In genomic region chr1:156035269-156035929, GRCm38 (mm10) we compare ENCODE assay signal across 8 mouse cellular contexts. TPM values are rescaled to one million over a fixed set of nuclear protein-coding genes. Genes with fewer than 3 reads are reported as not detected.
DNase-seq lines count a peak whose midpoint lies in the region; ATAC-seq and TF ChIP-seq lines count a peak whose summit lies in the region.

Gene Tor1aip2, plus strand, starts transcription at chr1:156035403.

- under 1% methylated on average over 59 of the region's 59 CpGs for WGBS in intestine, embryonic 14.5 days
- WGBS in liver, embryonic 12.5 days (ENCODE audit: insufficient replicate concordance): under 1% methylated on average over 59 of the region's 59 CpGs

- ATAC-seq in intestine, embryonic 14.5 days (replicated peaks; ENCODE audit: low FRiP score, low TSS enrichment, low read depth): peak; percentile 91
- peak; percentile 77 for ATAC-seq in liver, embryonic 12.5 days

- H3K4me3 ChIP-seq in cortical plate, adult 2 months (ENCODE audit: insufficient read depth, low read length): peak within 1 kb of the TSS; percentile 75
- peak within 1 kb of the TSS; percentile 58 for H3K4me3 ChIP-seq in intestine, embryonic 14.5 days (ENCODE audit: low read depth, low read length)
- peak within 1 kb of the TSS; percentile 86 for H3K4me3 ChIP-seq in liver, embryonic 12.5 days

- H3K27ac ChIP-seq in cortical plate, adult 2 months (ENCODE audit: insufficient read depth, low read length): peak within 1 kb of the TSS; percentile 99
- H3K27ac ChIP-seq in intestine, embryonic 14.5 days (ENCODE audit: low read depth): peak within 1 kb of the TSS; percentile 99
- H3K27ac ChIP-seq in liver, embryonic 12.5 days: peak within 1 kb of the TSS; percentile 100

- DNase-seq in 3T3-L1 (ENCODE audit: low read depth, low spot score): peak; percentile 79
- peak; percentile 88 for DNase-seq in ES-CJ7 (ENCODE audit: low read depth, low spot score)
- DNase-seq in gastrocnemius, postnatal 4 days (ENCODE audit: low spot score in 2 of 2): peak; percentile 66 to 81
- DNase-seq in intestine, embryonic 14.5 days (ENCODE audit: low spot score): no peak
- peak; percentile 83 for DNase-seq in naive thymus-derived CD4-positive, alpha-beta T cell, adult 2 months (ENCODE audit: low read depth)
- DNase-seq in urinary bladder, postnatal 25 days (ENCODE audit: low spot score): peak; percentile 79

- no peaks in the 10 kb centered on the region for H3K9me3 ChIP-seq in intestine, embryonic 14.5 days (ENCODE audit: control insufficient read depth, low read length)
- H3K9me3 ChIP-seq in liver, embryonic 12.5 days (replicated peaks): no peaks in the 10 kb centered on the region

- H3K4me2 ChIP-seq in intestine, embryonic 14.5 days (ENCODE audit: low read length): peak within 1 kb of the TSS; percentile 87
- peak within 1 kb of the TSS; percentile 80 for H3K4me2 ChIP-seq in liver, embryonic 12.5 days

- H3K4me1 ChIP-seq in cortical plate, adult 2 months (ENCODE audit: control insufficient read depth, insufficient read depth, low read length): peaks cover 1% of the 10 kb centered on the region; the same call in 1 of the 2 replicates
- H3K4me1 ChIP-seq in intestine, embryonic 14.5 days (replicated peaks; ENCODE audit: control insufficient read depth, insufficient read depth, low read length): peaks cover 15% of the 10 kb centered on the region
- H3K4me1 ChIP-seq in liver, embryonic 12.5 days: peaks cover 43% of the 10 kb centered on the region

- TF ChIP-seq CTCF in cortical plate, adult 2 months (IDR thresholded peaks at IDR 0.05; ENCODE audit: extremely low read depth, insufficient read depth, low read length): no peak

- no peaks in the 10 kb centered on the region for H3K27me3 ChIP-seq in intestine, embryonic 14.5 days (replicated peaks; ENCODE audit: control insufficient read depth, insufficient read depth, low read length)
- H3K27me3 ChIP-seq in liver, embryonic 12.5 days (replicated peaks): no peaks in the 10 kb centered on the region

- peak within 1 kb of the TSS; percentile 78 for H3K9ac ChIP-seq in intestine, embryonic 14.5 days (ENCODE audit: low read length)
- peak within 1 kb of the TSS; percentile 97 for H3K9ac ChIP-seq in liver, embryonic 12.5 days

- peak; percentile 59; the same call in 1 of the 2 replicates for TF ChIP-seq POLR2A in cortical plate, adult 2 months (IDR thresholded peaks at IDR 0.05; ENCODE audit: extremely low read depth, insufficient read depth, low read length)

- peaks cover 29% of the 10 kb centered on the region for H3K36me3 ChIP-seq in intestine, embryonic 14.5 days (ENCODE audit: control insufficient read depth, insufficient read depth, low read length)
- peaks cover 37% of the 10 kb centered on the region for H3K36me3 ChIP-seq in liver, embryonic 12.5 days

RNA-seq across cellular contexts. Expression of gene Tor1aip2, which starts in this region (rescaled TPM):
- polyA plus RNA-seq in cortical plate, adult 2 months (2012; rRNA removed): 48.4 and 49.5 TPM in 2 replicates
- 10 to 100 TPM; 86.3 to 87.9 TPM for total RNA-seq in gastrocnemius, postnatal 4 days (2021)
- polyA plus RNA-seq in intestine, embryonic 14.5 days (2014; fragmentation: Nextera tagmentation; extraction: Ambion mirVana): 124 and 136 TPM in 2 replicates
- 64.2 and 67.4 TPM in 2 replicates for polyA plus RNA-seq in liver, embryonic 12.5 days (2016; fragmentation: Nextera tagmentation; extraction: Ambion mirVana)
